ENCODE assay signal across 8 mouse cellular contexts in genomic region chr7:130273265-130273664, GRCm38 (mm10).
DNase-seq lines count a peak whose midpoint lies in the region; ATAC-seq and TF ChIP-seq lines count a peak whose summit lies in the region.

No protein-coding gene starts in this region.

- no peak overlapping the region for H3K9ac ChIP-seq in midbrain, embryonic 15.5 days
- no peak overlapping the region for H3K9ac ChIP-seq in liver, embryonic 12.5 days

- peak overlapping the region; percentile 69 for H3K27ac ChIP-seq in midbrain, embryonic 10.5 days (replicated peaks)
- no peak overlapping the region for H3K27ac ChIP-seq in midbrain, embryonic 15.5 days
- no peak overlapping the region for H3K27ac ChIP-seq in cortical plate, adult 2 months (ENCODE audit: insufficient read depth, low read length)
- H3K27ac ChIP-seq in liver, embryonic 12.5 days, result no peak overlapping the region

- no peaks in the 10 kb centered on the region for H3K36me3 ChIP-seq in midbrain, embryonic 10.5 days
- H3K36me3 ChIP-seq in midbrain, embryonic 15.5 days (replicated peaks), result no peaks in the 10 kb centered on the region
- H3K36me3 ChIP-seq in liver, embryonic 12.5 days, result no peaks in the 10 kb centered on the region

- ATAC-seq in midbrain, embryonic 15.5 days (replicated peaks), result no peak
- peak; percentile 94 for ATAC-seq in granulocyte monocyte progenitor cell, adult 5-6 weeks (replicated peaks; ENCODE audit: poor library complexity, severe bottlenecking)
- 0 out of 2 replicates have a peak, but pooled peaks have one; percentile 25 for ATAC-seq in liver, embryonic 12.5 days

- DNase-seq in midbrain, embryonic 10.5 days (ENCODE audit: low spot score), result peak; percentile 86
- DNase-seq in kidney, adult 9 months, result peak; percentile 69
- DNase-seq in ovary, postnatal 10 days (ENCODE audit: low spot score), result peak; percentile 71
- peak; percentile 59 for DNase-seq in testis, postnatal 14 days (ENCODE audit: low spot score)

- peak; percentile 67 for TF ChIP-seq CTCF in cortical plate, adult 2 months (IDR thresholded peaks at IDR 0.05; ENCODE audit: extremely low read depth, insufficient read depth, low read length)

- H3K4me1 ChIP-seq in midbrain, embryonic 10.5 days, result peaks cover 59% of the 10 kb centered on the region
- peaks cover 12% of the 10 kb centered on the region; the same call in 1 of the 2 replicates for H3K4me1 ChIP-seq in midbrain, embryonic 15.5 days
- no peaks in the 10 kb centered on the region for H3K4me1 ChIP-seq in cortical plate, adult 2 months (ENCODE audit: control insufficient read depth, insufficient read depth, low read length)
- no peaks in the 10 kb centered on the region for H3K4me1 ChIP-seq in liver, embryonic 12.5 days

- H3K4me3 ChIP-seq in midbrain, embryonic 10.5 days, result no peak overlapping the region
- no peak overlapping the region for H3K4me3 ChIP-seq in midbrain, embryonic 15.5 days
- H3K4me3 ChIP-seq in cortical plate, adult 2 months (ENCODE audit: insufficient read depth, low read length), result no peak overlapping the region
- H3K4me3 ChIP-seq in liver, embryonic 12.5 days, result no peak overlapping the region

- no peak overlapping the region for H3K4me2 ChIP-seq in midbrain, embryonic 15.5 days
- no peak overlapping the region for H3K4me2 ChIP-seq in liver, embryonic 12.5 days

- peaks cover 86% of the 10 kb centered on the region for H3K27me3 ChIP-seq in midbrain, embryonic 10.5 days (ENCODE audit: low read depth, poor library complexity, severe bottlenecking)
- 0 out of 2 replicates have a peak, but pooled peaks cover 12% of the 10 kb centered on the region for H3K27me3 ChIP-seq in midbrain, embryonic 15.5 days (replicated peaks)
- peaks cover 8% of the 10 kb centered on the region; the same call in 1 of the 2 replicates for H3K27me3 ChIP-seq in liver, embryonic 12.5 days (replicated peaks)

- H3K9me3 ChIP-seq in midbrain, embryonic 10.5 days (replicated peaks), result no peaks in the 10 kb centered on the region
- H3K9me3 ChIP-seq in midbrain, embryonic 15.5 days, result no peaks in the 10 kb centered on the region
- no peaks in the 10 kb centered on the region for H3K9me3 ChIP-seq in liver, embryonic 12.5 days (replicated peaks)

- no peak for TF ChIP-seq POLR2A in cortical plate, adult 2 months (IDR thresholded peaks at IDR 0.05; ENCODE audit: extremely low read depth, insufficient read depth, low read length)

- 14% methylated on average over 16 of the region's 16 CpGs for WGBS in midbrain, embryonic 10.5 days
- 14% methylated on average over 16 of the region's 16 CpGs for WGBS in midbrain, embryonic 15.5 days
- WGBS in liver, embryonic 12.5 days (ENCODE audit: insufficient replicate concordance), result 15% methylated on average over 16 of the region's 16 CpGs
